Mouse (Mus musculus) bone marrow, adult 2 months (tissue): ENCODE results near the gene Vkorc1. TPM values are rescaled to one million over a fixed set of nuclear protein-coding genes. Genes with fewer than 3 reads are reported as not detected.

Experiments
- H3K27ac ChIP-seq: fragments of 200-500 bp; 2 replicates; pipeline ENCODE4 v1.5.1; 2012; ENCODE audit warnings: low read depth, mild to moderate bottlenecking, control low read depth, inconsistent platforms, low read length; ENCODE audit not compliant: control insufficient read depth, poor library complexity, insufficient read depth
- H3K4me1 ChIP-seq: fragments of 200-500 bp; 2 replicates; pipeline ENCODE4 v1.6.1; 2011; ENCODE audit warnings: low read length; ENCODE audit not compliant: control insufficient read depth, insufficient read depth
- H3K4me3 ChIP-seq: fragments of 200-500 bp; replicated peaks from 2 replicates; pipeline ENCODE3; 2011; ENCODE audit warnings: mild to moderate bottlenecking, low read depth, low read length, control low read depth; ENCODE audit not compliant: control insufficient read depth
- CTCF ChIP-seq: fragments of 200-500 bp; IDR thresholded peaks from 2 replicates; pipeline ENCODE4 v1.5.1; 2011; ENCODE audit warnings: low read length, control low read depth; ENCODE audit not compliant: control insufficient read depth, insufficient read depth
- POLR2A ChIP-seq: fragments of 200-500 bp; IDR thresholded peaks from 2 replicates; pipeline ENCODE4 v1.6.1; 2011; ENCODE audit warnings: low read depth, mild to moderate bottlenecking, control low read depth, low read length, borderline replicate concordance; ENCODE audit not compliant: control insufficient read depth
- WGBS: fragments of 180-500 bp; shearing (Covaris S2); methylation state at CpG from one replicate; pipeline ENCODE4 v1.1.7; 2018; 5-methylcytosine and 5-hydroxymethylcytosine counted together
- polyA plus RNA-seq: library from polyadenylated mRNA; stranded (reverse); fragments of >200 nt; gene quantifications from 2 replicates; pipeline ENCODE4 v1.2.4, GENCODE M21; 2011; ENCODE audit warnings: low replicate concordance; ENCODE audit not compliant: missing spikeins, insufficient read depth, insufficient read length

Vkorc1 gene
- polyA plus RNA-seq, 1 experiment = 22.3 TPM

GRCm38 (mm10) chr7:127876467-127877348 lies 18.7 kb downstream of the Vkorc1 start, which contains the start of gene Zfp668:
Zfp668 (minus strand) TSS chr7:127876828.
- Histone ChIP-seq H3K4me3 (peak within 1 kb of the TSS; percentile 92), H3K27ac (peak within 1 kb of the TSS; percentile 91), H3K4me1 (no peaks in the 10 kb centered on the region)
- under 1% methylated on average over 60 of the region's 60 CpGs for WGBS
- TF ChIP-seq POLR2A = peak; percentile 54; the same call in 1 of the 2 replicates
- TF ChIP-seq CTCF = peak; percentile 5; the same call in 1 of the 2 replicates

- under 1% methylated on average over 41 of the region's 41 CpGs for WGBS
- Histone ChIP-seq H3K4me1 (no peaks in the 10 kb centered on the region), H3K27ac (peak within 1 kb of the TSS; percentile 91), H3K4me3 (peak within 1 kb of the TSS; percentile 92)
- no peak for TF ChIP-seq POLR2A
- no peak for TF ChIP-seq CTCF
Measured at GRCm38 (mm10) chr7:127876041-127876466, 19.4 kb downstream of the Vkorc1 start, which contains the start of gene Zfp646. Zfp646 (plus strand) TSS chr7:127876221.

- WGBS = under 1% methylated on average over 43 of the region's 43 CpGs
- TF ChIP-seq CTCF (no peak), POLR2A (no peak)
- H3K27ac ChIP-seq = peak overlapping the region; percentile 91
Measured at GRCm38 (mm10) chr7:127875627-127876001, 19.8 kb downstream of the Vkorc1 start.

GRCm38 (mm10) chr7:127874812-127875626 lies 20.4 kb downstream of the Vkorc1 start:
- 4% methylated on average over 20 of the region's 20 CpGs for WGBS
- 0 out of 2 replicates have a peak, but pooled peaks have one; percentile 4 for TF ChIP-seq POLR2A
- no peak for TF ChIP-seq CTCF
- Histone ChIP-seq H3K27ac (peak overlapping the region; percentile 91), H3K4me3 (peak overlapping the region; percentile 92), H3K4me1 (no peaks in the 10 kb centered on the region)

More at GRCm38 (mm10) chr7:127875627-127876001, 19.8 kb downstream of the Vkorc1 start:
- H3K4me1 ChIP-seq = no peaks in the 10 kb centered on the region
- peak overlapping the region; percentile 92 for H3K4me3 ChIP-seq

- TF ChIP-seq POLR2A = no peak
- TF ChIP-seq CTCF = 0 out of 2 replicates have a peak, but pooled peaks have one; percentile 13
- Histone ChIP-seq H3K4me3 (no peak overlapping the region), H3K27ac (no peak overlapping the region), H3K4me1 (no peaks in the 10 kb centered on the region)
- WGBS = 71% methylated on average over 5 of the region's 5 CpGs
Measured at GRCm38 (mm10) chr7:127870136-127870821, 25.1 kb downstream of the Vkorc1 start.

- TF ChIP-seq POLR2A (no peak), CTCF (no peak)
- no peak overlapping the region for H3K27ac ChIP-seq
- no peaks in the 10 kb centered on the region for H3K4me1 ChIP-seq
- H3K4me3 ChIP-seq = no peak overlapping the region
- 86% methylated on average over 3 of the region's 3 CpGs for WGBS
Measured at GRCm38 (mm10) chr7:127869149-127869810, 26.1 kb downstream of the Vkorc1 start.

- 94% methylated on average over 18 of the region's 18 CpGs for WGBS
Measured at GRCm38 (mm10) chr7:127867641-127868040, 27.8 kb downstream of the Vkorc1 start.

More at GRCm38 (mm10) chr7:127867641-127868040, 27.8 kb downstream of the Vkorc1 start:
- H3K4me1 ChIP-seq = no peaks in the 10 kb centered on the region
- no peak overlapping the region for H3K4me3 ChIP-seq
- no peak overlapping the region for H3K27ac ChIP-seq
- TF ChIP-seq CTCF (no peak), POLR2A (no peak)
